Mouse (Mus musculus) 3T3-L1 (cell line): Measurements from ENCODE around the gene Atp8b2.
A peak's percentile ranks its signal among the peaks of the same experiment; 100 is the strongest.

Experiments
- DNase-seq: peaks from one replicate; pipeline ENCODE4 v3.0.0-alpha.2; 2015; ENCODE audit warnings: low read depth, low spot score

Atp8b2 gene

GRCm38 (mm10) chr3:89960469-89960868, 2.8 kb downstream of the Atp8b2 start:
- DNase-seq, result peak; percentile 92

GRCm38 (mm10) chr3:89959435-89959834, 3.9 kb downstream of the Atp8b2 start:
- peak; percentile 31 for DNase-seq

DNA sequence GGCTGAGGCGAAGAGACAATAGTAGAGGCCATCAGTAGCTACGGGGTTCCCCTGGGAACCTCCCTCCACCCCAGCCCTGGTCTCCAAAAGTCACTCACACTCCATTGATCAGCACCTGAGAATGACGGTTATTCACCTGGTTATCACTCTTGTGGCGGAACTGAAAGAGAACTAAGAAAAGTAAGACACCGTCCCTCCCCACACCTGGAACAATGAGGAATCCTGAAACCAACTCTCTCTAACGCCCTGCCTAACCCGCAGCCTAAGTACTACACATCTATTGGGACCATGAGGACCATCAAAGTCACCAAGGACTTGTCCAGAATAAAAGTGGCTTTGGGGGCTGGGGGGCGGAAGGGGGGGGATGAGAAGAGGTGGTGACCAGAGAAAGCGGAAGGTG, 5.4 kb downstream of the Atp8b2 start:
- DNase-seq, result no peak

DNA sequence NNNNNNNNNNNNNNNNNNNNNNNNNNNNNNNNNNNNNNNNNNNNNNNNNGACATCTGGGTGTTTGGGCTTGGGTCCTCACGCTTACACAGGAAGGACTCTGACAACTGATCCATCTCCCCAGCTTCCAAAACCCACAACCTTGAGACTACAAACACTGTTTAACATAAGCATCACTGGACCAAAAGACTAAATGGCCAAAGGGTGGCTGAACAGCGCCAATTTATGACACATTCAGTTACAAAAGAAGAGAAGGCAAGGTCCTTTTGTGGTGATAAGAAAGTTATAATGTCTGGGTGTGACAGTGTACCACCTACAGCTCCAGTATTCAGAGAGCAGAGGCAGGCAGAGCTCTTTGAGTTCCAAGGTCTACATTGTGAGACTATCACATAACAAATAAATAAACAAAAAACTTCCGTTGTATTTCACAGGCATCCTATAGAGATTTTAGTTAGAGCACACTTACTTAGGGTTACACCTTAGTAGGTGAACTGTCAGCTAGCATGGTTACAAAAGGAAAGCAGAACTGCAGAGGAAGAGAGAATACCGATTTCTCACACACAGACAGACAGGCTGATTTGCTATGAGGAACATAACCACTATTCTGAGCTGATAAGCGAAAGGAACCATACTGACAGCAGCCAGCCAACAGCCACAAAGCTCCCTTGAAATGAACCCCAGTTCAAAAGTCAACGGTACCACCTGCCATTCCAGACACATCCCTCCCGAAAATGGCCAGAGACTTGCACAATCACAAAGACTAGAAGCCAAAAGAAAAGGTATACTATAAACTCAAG, 6.9 kb downstream of the Atp8b2 start:
- no peak for DNase-seq

DNA sequence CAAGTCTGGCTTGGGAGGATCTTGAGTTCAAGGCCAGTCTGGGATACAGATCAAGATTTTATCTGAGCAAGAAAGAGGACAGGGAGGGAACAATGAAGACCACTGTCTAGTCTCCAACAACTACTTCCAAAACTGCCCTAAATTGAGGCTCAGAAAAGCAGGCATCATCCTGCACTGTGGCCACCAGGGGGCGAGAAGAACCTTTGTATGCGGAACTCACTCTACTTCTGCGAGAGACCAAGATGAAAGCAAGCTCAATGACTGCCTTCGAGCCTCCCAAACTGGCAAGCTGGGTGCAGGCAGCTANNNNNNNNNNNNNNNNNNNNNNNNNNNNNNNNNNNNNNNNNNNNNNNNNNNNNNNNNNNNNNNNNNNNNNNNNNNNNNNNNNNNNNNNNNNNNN, 9.9 kb downstream of the Atp8b2 start:
- peak; percentile 90 for DNase-seq

GRCm38 (mm10) chr3:89948655-89949054, 14.7 kb downstream of the Atp8b2 start:
- no peak for DNase-seq

GRCm38 (mm10) chr3:89948021-89948420, 15.3 kb downstream of the Atp8b2 start:
- DNase-seq, result no peak

DNA sequence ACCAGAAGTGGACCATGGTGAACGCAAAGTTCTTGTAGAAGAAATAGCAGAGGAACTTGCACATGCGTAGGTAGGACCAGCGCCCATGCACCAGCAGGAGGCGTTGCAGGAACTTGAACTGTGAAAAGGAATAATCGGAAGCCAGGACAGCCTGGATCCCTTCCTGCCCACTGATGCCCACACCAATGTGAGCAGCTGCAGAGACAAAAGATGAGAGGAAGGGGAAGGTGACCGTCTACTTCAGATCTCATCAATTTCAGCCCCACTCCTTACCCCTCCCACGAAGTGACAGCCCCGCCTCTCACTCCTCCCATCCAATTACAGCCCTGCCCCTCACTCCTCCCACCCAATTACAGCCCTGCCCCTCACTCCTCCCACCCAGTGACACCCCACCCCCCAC, 18.3 kb downstream of the Atp8b2 start:
- peak; percentile 32 for DNase-seq

DNA sequence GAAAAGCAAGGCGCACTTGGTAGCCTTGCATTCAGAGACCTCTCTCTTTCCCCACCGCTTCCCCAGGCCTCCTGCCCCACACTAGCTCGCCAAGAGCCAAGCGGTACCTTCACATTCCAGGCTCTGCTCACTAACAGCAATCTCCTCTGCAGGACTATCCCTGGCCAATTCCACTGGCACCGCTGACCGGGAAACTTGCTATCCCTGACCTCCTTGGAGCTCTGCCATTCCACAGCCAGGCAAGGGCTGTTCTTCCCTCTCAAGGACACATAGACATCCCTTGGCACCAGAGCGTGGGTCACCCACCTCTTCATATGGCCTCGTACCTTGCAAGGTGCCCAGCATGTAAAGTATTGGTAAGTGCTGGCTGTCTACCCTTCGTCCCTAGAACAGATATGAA, 20.4 kb downstream of the Atp8b2 start:
- DNase-seq, result no peak

- DNase-seq, result no peak
Observed at GRCm38 (mm10) chr3:89936495-89936894, 26.8 kb downstream of the Atp8b2 start.

DNA sequence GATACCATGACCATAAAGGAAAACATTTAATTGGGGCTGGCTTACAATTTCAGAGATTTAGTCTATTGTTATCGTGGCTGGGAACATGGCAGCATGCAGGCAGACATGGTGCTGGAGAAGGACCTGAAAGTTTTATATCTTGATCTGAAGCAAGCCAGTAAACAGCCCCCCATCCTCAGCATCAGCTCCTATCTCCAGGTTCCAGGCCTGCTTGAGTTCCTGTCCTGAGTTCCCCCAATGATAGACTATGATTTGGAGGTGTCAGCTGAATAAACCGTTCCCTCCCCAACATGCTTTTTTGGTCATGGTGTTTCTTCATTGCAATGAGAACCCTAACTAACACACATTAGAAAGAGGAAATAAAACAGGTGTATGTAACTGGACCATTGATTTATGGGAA, 30.4 kb downstream of the Atp8b2 start:
- DNase-seq, result no peak

DNA sequence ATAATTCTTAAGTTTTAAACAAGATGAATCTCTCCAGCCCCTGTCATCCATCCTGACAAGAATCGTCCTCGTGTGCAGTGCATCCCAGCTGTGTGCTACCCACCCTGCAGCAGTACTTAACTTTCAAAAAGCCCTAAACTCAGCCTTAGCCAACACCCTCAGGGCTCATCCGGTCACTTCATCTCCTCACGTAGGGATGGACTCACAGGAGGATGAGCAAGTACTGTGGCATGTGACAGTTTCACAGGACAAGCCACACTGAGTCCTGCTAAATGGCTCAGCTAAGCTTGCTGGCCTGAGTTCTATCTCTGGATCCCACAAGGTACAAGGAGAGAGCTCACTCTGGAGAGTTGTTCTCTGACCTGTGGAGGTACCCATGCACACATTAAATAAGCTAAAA, 34.4 kb downstream of the Atp8b2 start:
- DNase-seq, result peak; percentile 68

DNA sequence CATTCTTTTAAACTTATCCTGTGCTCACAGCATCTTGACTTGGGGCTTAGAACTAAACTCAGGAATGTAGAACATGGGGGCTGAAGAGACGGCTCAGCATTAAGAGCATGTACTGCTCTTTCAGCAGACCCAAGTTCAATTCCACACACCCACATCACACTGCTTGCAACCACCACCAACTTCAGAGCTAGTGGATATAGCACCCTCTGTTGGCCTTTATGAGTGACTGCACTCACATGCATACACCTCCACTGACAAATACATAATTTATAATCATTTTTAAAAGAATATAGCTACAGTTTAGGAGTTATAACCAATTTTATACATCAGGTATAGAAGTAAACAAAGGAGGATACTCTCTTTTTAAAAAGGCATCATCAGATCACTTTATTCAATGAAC, 36.9 kb downstream of the Atp8b2 start:
- no peak for DNase-seq

GRCm38 (mm10) chr3:89920711-89921110, 42.6 kb downstream of the Atp8b2 start:
- DNase-seq, result no peak

GRCm38 (mm10) chr3:89917408-89917807, 45.9 kb downstream of the Atp8b2 start:
- no peak for DNase-seq

DNA sequence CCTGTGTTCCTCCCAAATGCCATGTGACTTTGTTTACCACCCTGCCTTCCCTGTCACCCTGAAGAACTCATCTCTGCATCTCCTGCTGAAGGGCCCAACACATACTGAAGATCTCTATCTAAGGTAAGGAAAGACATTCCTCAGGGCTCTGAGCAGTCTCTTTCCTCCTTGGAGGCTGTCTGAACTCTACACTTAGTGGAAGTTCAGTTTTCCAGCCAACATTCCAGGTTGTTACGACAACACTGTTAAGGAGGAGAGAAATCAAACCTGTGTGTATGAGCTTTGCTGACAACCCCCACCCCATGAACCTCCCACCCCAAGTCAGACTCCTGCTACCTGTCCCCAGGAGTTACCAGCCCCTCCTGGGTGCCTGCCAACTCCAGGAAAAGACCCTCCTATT, 46.7 kb downstream of the Atp8b2 start:
- DNase-seq, result peak; percentile 32

- DNase-seq, result peak; percentile 38
Observed at GRCm38 (mm10) chr3:89914700-89915099, 48.6 kb downstream of the Atp8b2 start.

GRCm38 (mm10) chr3:89912543-89913391, 50.5 kb downstream of the Atp8b2 start, which contains the start of gene Il6ra:
Gene Il6ra (minus strand): TSS chr3:89913196.
- peak; percentile 90 for DNase-seq

DNA sequence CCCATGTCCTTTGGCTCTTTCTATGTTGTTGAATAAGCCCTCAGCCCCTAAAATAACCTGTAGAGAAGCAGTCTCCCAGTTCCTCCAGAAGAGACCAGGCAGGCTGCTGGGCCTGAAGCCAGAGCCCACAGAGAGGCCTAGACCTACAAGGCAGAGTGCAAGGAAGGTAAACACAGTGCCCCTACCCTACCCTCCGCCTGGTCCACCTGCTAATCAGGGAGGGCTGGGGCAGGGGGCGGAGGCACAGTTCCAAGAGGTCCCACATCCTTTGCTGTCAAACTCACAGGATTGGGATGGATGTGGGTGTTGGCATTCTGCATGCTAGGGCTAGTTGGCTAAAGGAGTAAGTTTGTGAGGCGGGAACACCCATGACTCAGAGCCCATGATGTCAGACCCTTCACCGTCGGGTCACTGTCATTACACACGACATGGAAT, 51.2 kb downstream of the Atp8b2 start:
- no peak for DNase-seq

DNA sequence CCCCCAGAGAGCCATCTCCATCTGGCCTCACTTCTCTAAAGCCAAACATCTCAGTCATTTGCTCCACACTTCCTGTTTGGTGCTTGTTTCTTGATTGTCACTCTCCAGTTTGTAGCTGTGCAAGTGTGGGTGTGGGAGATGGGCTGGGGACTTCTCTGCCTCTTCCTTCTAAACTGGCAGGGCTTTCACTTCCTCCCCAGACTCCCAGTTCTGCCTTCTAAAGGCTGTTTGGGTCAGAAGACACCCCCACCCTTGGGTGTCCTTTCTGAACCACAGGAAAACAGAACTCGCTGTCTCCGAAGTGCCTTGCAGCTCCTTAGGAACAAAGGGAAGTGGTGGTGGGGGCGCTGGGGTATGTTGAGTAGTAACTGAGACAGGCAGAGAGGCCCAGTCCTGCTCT, 52.1 kb downstream of the Atp8b2 start:
- no peak for DNase-seq

DNA sequence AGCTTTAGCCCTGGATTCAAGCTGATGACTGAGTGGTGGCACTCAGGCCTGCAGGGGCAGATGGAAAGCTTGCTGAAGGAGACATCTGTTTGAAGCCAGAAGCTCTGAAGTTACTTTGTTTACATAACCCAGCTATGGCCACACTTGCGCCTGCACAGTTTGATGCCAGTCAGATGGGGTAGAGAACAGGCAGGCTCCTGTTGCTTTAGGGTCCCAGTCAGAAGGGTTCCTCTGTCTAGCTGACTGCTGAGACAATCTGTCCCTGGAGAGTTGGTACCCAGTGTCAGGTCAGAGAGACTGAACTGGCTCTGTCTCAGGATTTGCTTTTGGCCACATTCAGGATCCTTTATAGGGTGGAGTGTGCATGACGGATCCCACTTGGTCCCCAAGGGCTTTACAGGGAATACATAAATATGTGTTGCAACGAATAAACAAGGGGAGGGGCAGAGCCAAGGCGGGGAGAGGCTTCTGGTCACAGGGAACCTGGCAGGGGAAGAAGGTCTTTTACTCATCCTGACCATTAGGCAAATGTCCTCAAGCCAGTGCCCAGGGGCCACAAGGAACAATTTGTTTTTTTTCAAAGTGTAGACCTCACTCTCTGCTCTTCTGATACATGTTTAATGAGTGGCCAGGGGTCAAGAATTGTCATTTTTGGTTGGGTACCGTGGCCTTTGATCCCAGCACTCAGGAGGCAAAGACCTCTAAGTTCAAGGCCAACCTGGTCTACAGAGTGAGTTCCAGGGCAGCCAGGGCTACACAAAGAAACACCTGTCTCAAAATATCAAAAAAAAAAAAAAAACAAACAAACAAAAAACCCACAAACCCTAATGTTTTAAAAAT, 53.4 kb downstream of the Atp8b2 start:
- DNase-seq, result no peak

DNA sequence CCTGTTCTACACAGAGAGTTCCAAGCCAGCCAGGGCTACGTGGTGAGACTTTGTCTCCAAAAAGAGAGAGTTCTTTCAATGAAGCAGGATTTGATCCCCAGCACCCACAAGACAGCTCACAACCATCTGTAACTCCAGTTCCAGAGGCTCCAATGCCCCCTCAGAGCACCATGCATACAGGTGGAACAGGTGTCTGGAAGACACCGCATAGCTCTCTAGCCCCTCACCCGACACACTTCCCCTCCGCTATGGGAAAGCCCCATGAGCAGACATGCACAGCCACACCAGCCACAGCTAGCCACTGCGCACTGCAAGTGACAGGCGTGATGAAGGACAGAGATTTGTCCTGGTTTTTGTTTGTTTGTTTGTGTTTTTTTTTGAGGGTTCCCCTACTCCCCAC, 54.5 kb downstream of the Atp8b2 start:
- DNase-seq, result no peak
